Mouse (Mus musculus) bone marrow macrophage, adult 2 months (primary cell): ENCODE results near the gene Ccm2.

ENCODE experiments used
- CTCF ChIP-seq: IDR thresholded peaks from 2 replicates; pipeline ENCODE4 v1.5.1; 2012; ENCODE audit warnings: low read depth, mild to moderate bottlenecking, low read length, moderate library complexity
- POLR2A ChIP-seq: IDR thresholded peaks from 2 replicates; pipeline ENCODE4 v1.6.1; 2012; ENCODE audit warnings: mild to moderate bottlenecking, low read depth, low read length, borderline replicate concordance

- no peak for TF ChIP-seq CTCF
- no peak for TF ChIP-seq POLR2A
Observed at GRCm38 (mm10) chr11:6522782-6523525, 23.7 kb upstream of the Ccm2 start.
